Mouse (Mus musculus): Measurements from ENCODE around the gene Usp37. TPM values are rescaled to one million over a fixed set of nuclear protein-coding genes. Genes with fewer than 3 reads are reported as not detected.

Usp37 gene
- polyA plus RNA-seq, 1 experiment from 2014 or later = 28.3 TPM

- H3K9me3 ChIP-seq = no peaks in the 10 kb centered on the region
- H3K27me3 ChIP-seq (ENCODE audit: insufficient read depth, poor library complexity, severe bottlenecking) = no peaks in the 10 kb centered on the region
- H3K4me1 ChIP-seq = peaks cover 63% of the 10 kb centered on the region
- H3K4me3 ChIP-seq = peak overlapping the region; percentile 86
- peaks cover 28% of the 10 kb centered on the region for H3K36me3 ChIP-seq
- peak overlapping the region; percentile 100 for H3K27ac ChIP-seq
- peak; percentile 88 for DNase-seq (ENCODE audit: low spot score)
- WGBS = under 1% methylated on average over 57 of the region's 63 CpGs
Measured at GRCm38 (mm10) chr1:74391844-74392441, 152.1 kb downstream of the Usp37 start.

GRCm38 (mm10) chr1:74390924-74391748 lies 152.9 kb downstream of the Usp37 start, which contains the start of gene Ctdsp1:
Ctdsp1 (plus strand) TSS chr1:74391509.
- WGBS = 2% methylated on average over 51 of the region's 51 CpGs
- Histone ChIP-seq H3K9me3 (no peaks in the 10 kb centered on the region), H3K27me3 (ENCODE audit: insufficient read depth, poor library complexity, severe bottlenecking) (no peaks in the 10 kb centered on the region), H3K36me3 (peaks cover 28% of the 10 kb centered on the region), H3K4me3 (peak within 1 kb of the TSS; percentile 86), H3K4me1 (peaks cover 64% of the 10 kb centered on the region), H3K27ac (peak within 1 kb of the TSS; percentile 100)
- peak; percentile 98 for DNase-seq (ENCODE audit: low spot score)

GRCm38 (mm10) chr1:74390287-74390906 lies 153.7 kb downstream of the Usp37 start:
- peak; percentile 91 for DNase-seq (ENCODE audit: low spot score)
- Histone ChIP-seq H3K4me3 (peak overlapping the region; percentile 86), H3K9me3 (no peaks in the 10 kb centered on the region), H3K36me3 (peaks cover 23% of the 10 kb centered on the region), H3K27ac (peak overlapping the region; percentile 100), H3K27me3 (ENCODE audit: insufficient read depth, poor library complexity, severe bottlenecking) (no peaks in the 10 kb centered on the region), H3K4me1 (peaks cover 64% of the 10 kb centered on the region)
- WGBS = 7% methylated on average over 21 of the region's 21 CpGs

- 2% methylated on average over 29 of the region's 29 CpGs for whole genome bisulfite sequencing
- H3K27ac ChIP-seq = peak overlapping the region; percentile 100
- peaks cover 62% of the 10 kb centered on the region for H3K4me1 ChIP-seq
- H3K36me3 ChIP-seq = peaks cover 18% of the 10 kb centered on the region
- peak overlapping the region; percentile 86 for H3K4me3 ChIP-seq
- no peaks in the 10 kb centered on the region for H3K9me3 ChIP-seq
- peak; percentile 87 for DNase-seq (ENCODE audit: low spot score)
- no peaks in the 10 kb centered on the region for H3K27me3 ChIP-seq (ENCODE audit: insufficient read depth, poor library complexity, severe bottlenecking)
Measured at GRCm38 (mm10) chr1:74389831-74390286, 154.2 kb downstream of the Usp37 start.

- H3K4me1 ChIP-seq = peaks cover 49% of the 10 kb centered on the region
- peaks cover 4% of the 10 kb centered on the region for H3K36me3 ChIP-seq
- no peak for DNase-seq (ENCODE audit: low spot score)
- H3K27me3 ChIP-seq (ENCODE audit: insufficient read depth, poor library complexity, severe bottlenecking) = no peaks in the 10 kb centered on the region
- H3K9me3 ChIP-seq = no peaks in the 10 kb centered on the region
- peak overlapping the region; percentile 92; the same call in 1 of the 2 replicates for H3K27ac ChIP-seq
- H3K4me3 ChIP-seq = no peak overlapping the region
- 79% methylated on average over 7 of the region's 7 CpGs for WGBS
Measured at GRCm38 (mm10) chr1:74388398-74388920, 155.6 kb downstream of the Usp37 start.

GRCm38 (mm10) chr1:74387386-74387988 lies 156.6 kb downstream of the Usp37 start:
- Histone ChIP-seq H3K9me3 (no peaks in the 10 kb centered on the region), H3K27ac (peak overlapping the region; percentile 92)

GRCm38 (mm10) chr1:74386714-74387385 lies 157.2 kb downstream of the Usp37 start:
- no peaks in the 10 kb centered on the region for H3K9me3 ChIP-seq
- H3K27ac ChIP-seq = peak overlapping the region; percentile 92
- no peaks in the 10 kb centered on the region for H3K27me3 ChIP-seq (ENCODE audit: insufficient read depth, poor library complexity, severe bottlenecking)
- H3K36me3 ChIP-seq = no peaks in the 10 kb centered on the region
- peaks cover 37% of the 10 kb centered on the region for H3K4me1 ChIP-seq
- peak; percentile 96 for DNase-seq (ENCODE audit: low spot score)
- under 1% methylated on average over 26 of the region's 26 CpGs for WGBS
- peak overlapping the region; percentile 61 for H3K4me3 ChIP-seq

More at GRCm38 (mm10) chr1:74387386-74387988, 156.6 kb downstream of the Usp37 start:
- DNase-seq (ENCODE audit: low spot score) = no peak
- H3K27me3 ChIP-seq (ENCODE audit: insufficient read depth, poor library complexity, severe bottlenecking) = no peaks in the 10 kb centered on the region
- peak overlapping the region; percentile 61 for H3K4me3 ChIP-seq
- WGBS = 61% methylated on average over 15 of the region's 15 CpGs
- peaks cover 39% of the 10 kb centered on the region for H3K4me1 ChIP-seq
- H3K36me3 ChIP-seq = no peaks in the 10 kb centered on the region

- 57% methylated on average over 8 of the region's 10 CpGs for WGBS
- Histone ChIP-seq H3K36me3 (no peaks in the 10 kb centered on the region), H3K4me3 (peak overlapping the region; percentile 61), H3K4me1 (peaks cover 37% of the 10 kb centered on the region), H3K27me3 (ENCODE audit: insufficient read depth, poor library complexity, severe bottlenecking) (no peaks in the 10 kb centered on the region), H3K9me3 (no peaks in the 10 kb centered on the region), H3K27ac (peak overlapping the region; percentile 92)
- DNase-seq (ENCODE audit: low spot score) = no peak
Measured at GRCm38 (mm10) chr1:74386363-74386713, 157.7 kb downstream of the Usp37 start.

- no peaks in the 10 kb centered on the region for H3K27me3 ChIP-seq (ENCODE audit: insufficient read depth, poor library complexity, severe bottlenecking)
- H3K4me3 ChIP-seq = no peak overlapping the region
- no peaks in the 10 kb centered on the region for H3K9me3 ChIP-seq
- 79% methylated on average over 8 of the region's 8 CpGs for WGBS
- no peak for DNase-seq (ENCODE audit: low spot score)
- H3K4me1 ChIP-seq = peaks cover 33% of the 10 kb centered on the region
- no peaks in the 10 kb centered on the region for H3K36me3 ChIP-seq
- no peak overlapping the region for H3K27ac ChIP-seq
Measured at GRCm38 (mm10) chr1:74385531-74385930, 158.6 kb downstream of the Usp37 start.

MicroRNAs encoded within 50 kb of the gene (microRNA counts, 519-probe panel; counts per million panel counts)
- microRNA mmu-miR-26b = 3,454 counts per million, percentile 16 among the panel's probes with 10 or more counts

Small RNA genes lying within 50 kb of the gene (microRNA-seq; reads per million reads assigned to microRNA genes)
- gene Gm25035 = not detected
- 37,015 reads per million, percentile 99 among the genes with 10 or more reads in this experiment for gene Mir26b

Other genes with a start within 250 kb of the Usp37 start
- gene Tmbim1, start 238.7 kb downstream of the Usp37 start, polyA plus RNA-seq (2016; fragmentation: Nextera tagmentation; extraction: Ambion mirVana) = 25.5 and 33.1 TPM in 2 replicates
- gene Catip, start 182.2 kb downstream of the Usp37 start, polyA plus RNA-seq (2016; fragmentation: Nextera tagmentation; extraction: Ambion mirVana) = 0.20 and 0.28 TPM in 2 replicates
- 1.1 and 1.6 TPM in 2 replicates for gene Slc11a1, start 169.1 kb downstream of the Usp37 start, polyA plus RNA-seq (2016; fragmentation: Nextera tagmentation; extraction: Ambion mirVana)
- gene Ctdsp1, start 152.8 kb downstream of the Usp37 start, polyA plus RNA-seq (2016; fragmentation: Nextera tagmentation; extraction: Ambion mirVana) = 55.9 and 69.2 TPM in 2 replicates
- 0.94 and 1.1 TPM in 2 replicates for gene Vil1, start 134.9 kb downstream of the Usp37 start, polyA plus RNA-seq (2016; fragmentation: Nextera tagmentation; extraction: Ambion mirVana)
- 46.7 and 67.1 TPM in 2 replicates for gene Cnot9, start 38.2 kb downstream of the Usp37 start, polyA plus RNA-seq (2016; fragmentation: Nextera tagmentation; extraction: Ambion mirVana)
- gene Plcd4, start 1.4 kb downstream of the Usp37 start, polyA plus RNA-seq (2016; fragmentation: Nextera tagmentation; extraction: Ambion mirVana) = 0.42 and 0.48 TPM in 2 replicates
- 6.8 and 9.2 TPM in 2 replicates for gene Zfp142, start 44.0 kb upstream of the Usp37 start, polyA plus RNA-seq (2016; fragmentation: Nextera tagmentation; extraction: Ambion mirVana)
- gene Bcs1l, start 44.0 kb upstream of the Usp37 start, polyA plus RNA-seq (2016; fragmentation: Nextera tagmentation; extraction: Ambion mirVana) = 23.3 TPM in 2 replicates
- 25.4 and 32.8 TPM in 2 replicates for gene Rnf25, start 57.1 kb upstream of the Usp37 start, polyA plus RNA-seq (2016; fragmentation: Nextera tagmentation; extraction: Ambion mirVana)
- gene Stk36, start 57.2 kb upstream of the Usp37 start, polyA plus RNA-seq (2016; fragmentation: Nextera tagmentation; extraction: Ambion mirVana) = 4.1 and 6.2 TPM in 2 replicates
- gene Ttll4, start 117.5 kb upstream of the Usp37 start, polyA plus RNA-seq (2016; fragmentation: Nextera tagmentation; extraction: Ambion mirVana) = 27.8 and 28.9 TPM in 2 replicates
- 11.4 and 17.5 TPM in 2 replicates for gene Cyp27a1, start 169.3 kb upstream of the Usp37 start, polyA plus RNA-seq (2016; fragmentation: Nextera tagmentation; extraction: Ambion mirVana)
- 2.3 and 6.8 TPM in 2 replicates for gene Prkag3, start 204.9 kb upstream of the Usp37 start, polyA plus RNA-seq (2016; fragmentation: Nextera tagmentation; extraction: Ambion mirVana)
- 4.0 and 11.9 TPM in 2 replicates for gene Wnt6, start 227.6 kb upstream of the Usp37 start, polyA plus RNA-seq (2016; fragmentation: Nextera tagmentation; extraction: Ambion mirVana)
- 0.07 and 0.29 TPM in 2 replicates for gene Wnt10a, start 247.2 kb upstream of the Usp37 start, polyA plus RNA-seq (2016; fragmentation: Nextera tagmentation; extraction: Ambion mirVana)

All from heart, embryonic 10.5 days (tissue).